Mouse (Mus musculus) embryonic stem cell, embryonic (primary cell): ENCODE data around the gene Mettl26.

Experiments used
- CTCF ChIA-PET, 4 experiments: fragments of 300-600 bp in 2 of 4; fragments of 350-600 bp in 2 of 4; sonication (Branson Sonifier 250); formaldehyde crosslinking; loops; one replicate each; lab custom pipeline; 2022; ENCODE audit warnings: inconsistent platforms in 2 of 4; lab: Charles Lee
- POLR2A ChIA-PET, 4 experiments: fragments of 300-600 bp in 2 of 4; fragments of 350-600 bp in 2 of 4; sonication (Branson Sonifier 250); formaldehyde crosslinking; loops; one replicate each; lab custom pipeline; 2022; ENCODE audit warnings: antibody characterized with exemption in 4 of 4, inconsistent platforms in 1 of 4; lab: Charles Lee

Mettl26 gene

DNA sequence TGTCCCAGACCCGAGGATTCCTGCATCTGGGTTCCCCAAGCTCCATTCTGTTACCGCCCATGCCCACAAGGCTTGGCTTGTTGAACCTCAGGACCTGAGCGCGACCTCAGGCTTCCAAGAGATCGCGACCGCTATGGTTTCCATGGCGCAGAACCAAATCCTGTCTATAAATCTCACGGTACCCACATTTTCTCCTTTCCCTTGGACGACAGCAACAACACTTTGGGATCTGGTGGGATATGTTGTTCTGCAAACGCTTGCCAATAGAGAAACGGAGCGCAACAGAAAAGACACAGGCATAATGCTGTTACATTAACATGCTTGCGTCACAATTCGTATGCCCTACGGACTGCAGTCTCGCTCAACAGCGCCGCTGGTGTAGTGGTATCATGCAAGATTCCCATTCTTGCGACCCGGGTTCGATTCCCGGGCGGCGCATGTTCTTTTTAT, at the start of gene Mettl26:
TSS of gene Mettl26 (plus strand) at position 354 of the 450 bp plus-strand sequence.
- POLR2A ChIA-PET = interaction anchor here in 3 of 4 experiments (0.7 to 2.6 kb wide), 27 partner anchors 8 to 304 kb away, joined by 3 to 18 read pairs (median 4); partner anchors contain the start of genes Stub1 (in 3 of the 3), Jmjd8 (in 2 of the 3), Sox8 (in 2 of the 3) and Wdr90 (in 2 of the 3)
- CTCF ChIA-PET = interaction anchor here in 3 of 4 experiments (0.6 to 1.9 kb wide), 8 partner anchors 9 to 1334 kb away, joined by 3 to 5 read pairs (median 4); partner anchors contain the start of gene Stub1 (in 1 of the 3)

DNA sequence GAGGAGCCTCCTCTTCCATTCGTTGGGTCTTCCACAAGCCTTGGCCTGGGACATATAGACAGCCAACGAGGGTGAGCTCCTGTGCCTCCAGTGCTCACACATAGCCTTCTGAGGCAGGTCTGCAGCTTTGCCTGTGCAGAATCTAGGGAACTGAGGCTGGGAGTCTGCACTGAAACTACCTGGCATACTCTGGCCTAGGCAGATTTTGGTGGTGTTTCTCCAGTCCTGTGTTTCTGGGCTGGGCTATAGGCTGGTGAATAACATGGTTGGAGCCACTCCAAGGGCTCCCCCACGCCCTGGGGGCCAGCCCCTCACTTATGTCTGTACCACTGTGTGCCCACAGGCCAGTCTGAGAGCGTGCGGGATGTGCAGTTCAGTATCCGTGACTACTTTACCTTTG, 49.6 kb upstream of the Mettl26 start:
- ChIA-PET POLR2A (interaction anchor here in 3 of 4 experiments (0.7 to 4.4 kb wide), 7 partner anchors 8 to 399 kb away, joined by 3 to 60 read pairs (median 4); partner anchors contain the start of genes Stub1 (in 2 of the 3), Haghl (in 1 of the 3) and Rhbdl1 (in 1 of the 3)), CTCF (no interaction called here)

DNA sequence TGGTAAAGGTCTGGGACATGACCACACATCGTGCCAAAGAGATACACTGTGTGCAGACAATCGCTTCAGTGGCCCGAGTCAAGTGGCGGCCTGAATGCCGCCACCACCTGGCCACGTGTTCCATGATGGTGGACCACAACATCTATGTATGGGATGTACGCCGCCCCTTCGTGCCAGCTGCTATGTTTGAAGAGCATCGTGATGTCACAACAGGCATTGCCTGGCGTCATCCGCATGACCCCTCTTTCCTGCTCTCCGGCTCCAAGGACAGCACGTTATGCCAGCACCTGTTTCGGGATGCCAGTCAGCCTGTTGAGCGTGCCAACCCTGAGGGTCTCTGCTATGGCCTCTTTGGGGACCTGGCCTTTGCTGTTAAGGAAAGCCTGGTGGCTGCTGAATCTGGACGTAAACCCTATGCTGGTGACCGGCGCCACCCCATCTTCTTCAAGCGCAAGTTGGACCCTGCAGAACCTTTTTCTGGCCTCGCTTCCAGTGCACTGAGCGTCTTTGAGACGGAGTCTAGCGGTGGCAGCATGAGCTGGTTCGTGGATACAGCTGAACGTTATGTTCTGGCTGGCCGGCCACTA, 48.8 kb upstream of the Mettl26 start:
- POLR2A ChIA-PET = interaction anchor here in 2 of 4 experiments (0.9 to 4.4 kb wide), 8 partner anchors 7 to 286 kb away, joined by 3 to 44 read pairs (median 4); partner anchors contain the start of genes Haghl (in 1 of the 2), Rhbdl1 (in 1 of the 2) and Stub1 (in 1 of the 2)
- CTCF ChIA-PET = no interaction called here

DNA sequence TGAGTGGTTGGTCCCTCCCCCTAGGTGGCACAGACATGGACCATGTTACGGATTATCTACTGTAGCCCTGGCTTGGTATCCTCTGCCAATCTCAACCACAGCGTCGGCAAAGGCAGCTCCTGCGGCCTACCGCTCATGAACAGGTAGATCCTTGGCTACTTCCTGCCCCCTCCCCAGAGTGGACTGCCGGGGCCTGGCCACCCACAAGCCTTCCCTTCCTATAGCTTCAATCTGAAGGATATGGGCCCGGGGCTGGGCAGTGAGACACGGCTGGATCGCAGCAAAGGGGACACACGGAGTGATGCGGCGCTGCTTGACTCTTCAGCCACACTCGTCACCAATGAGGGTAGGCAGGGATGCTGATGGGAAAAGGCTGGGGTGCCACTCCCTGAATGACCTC, 47.9 kb upstream of the Mettl26 start:
- CTCF ChIA-PET = no interaction called here
- POLR2A ChIA-PET = interaction anchor here in 2 of 4 experiments (0.6 to 9.2 kb wide), 10 partner anchors 9 to 562 kb away, joined by 3 to 92 read pairs (median 3); partner anchors contain the start of genes Capn15 (in 1 of the 2), Rhbdl1 (in 1 of the 2) and Wfikkn1 (in 1 of the 2)

DNA sequence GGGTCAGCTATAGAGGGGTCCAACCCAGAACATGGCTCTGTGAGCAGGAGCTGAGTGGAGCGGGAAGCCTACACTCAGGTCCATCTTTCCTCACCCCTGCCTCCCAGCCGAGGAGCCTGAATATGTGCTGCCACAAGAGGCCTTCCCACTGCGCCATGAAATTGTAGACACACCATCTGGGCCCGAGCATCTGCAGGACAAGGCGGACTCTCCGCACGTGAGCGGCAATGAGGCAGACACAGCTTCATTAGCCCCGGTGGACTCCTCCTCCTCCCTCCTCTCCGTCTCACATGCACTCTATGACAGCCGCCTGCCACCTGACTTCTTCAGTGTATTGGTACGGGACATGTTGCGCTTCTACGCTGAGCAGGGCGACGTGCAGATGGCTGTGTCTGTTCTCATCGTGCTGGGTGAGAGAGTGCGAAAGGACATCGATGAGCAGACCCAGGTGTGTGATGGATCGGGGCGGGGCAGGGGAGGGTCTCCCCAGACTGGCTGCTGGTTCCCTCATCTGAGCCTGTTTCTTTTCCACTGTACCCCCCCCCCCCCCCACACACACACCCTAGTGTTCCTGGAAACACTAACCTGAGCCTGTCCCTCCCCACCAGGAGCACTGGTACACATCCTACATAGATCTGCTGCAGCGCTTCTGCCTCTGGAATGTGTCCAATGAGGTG, 47.2 kb upstream of the Mettl26 start:
- POLR2A ChIA-PET = interaction anchor here (0.6 to 9.2 kb wide), 28 partner anchors 8 to 1411 kb away, joined by 3 to 114 read pairs (median 4); partner anchors contain the start of genes Rhbdl1 (in 3 of the 4), Rpusd1 (in 2 of the 4), Capn15 (in 1 of the 4) and Chtf18 (in 1 of the 4)
- CTCF ChIA-PET = interaction anchor here in 2 of 4 experiments (0.6 kb wide), 3 partner anchors 28 to 296 kb away, joined by 3 to 6 read pairs (median 3); partner anchors contain the start of gene Mrpl28 (in 1 of the 2)

DNA sequence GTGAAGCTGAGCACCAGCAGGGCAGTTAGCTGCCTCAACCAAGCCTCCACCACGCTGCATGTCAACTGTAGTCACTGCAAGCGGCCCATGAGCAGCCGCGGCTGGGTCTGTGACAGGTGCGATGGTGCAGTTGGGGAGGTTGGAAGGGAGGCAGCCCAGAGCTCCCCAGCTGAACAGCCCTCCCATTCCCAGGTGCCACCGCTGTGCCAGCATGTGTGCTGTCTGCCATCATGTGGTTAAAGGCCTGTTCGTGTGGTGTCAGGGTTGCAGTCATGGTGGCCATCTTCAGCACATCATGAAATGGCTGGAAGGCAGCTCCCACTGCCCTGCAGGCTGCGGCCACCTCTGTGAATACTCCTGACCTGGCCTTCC, 46.7 kb upstream of the Mettl26 start:
- CTCF ChIA-PET = interaction anchor here in 3 of 4 experiments (0.6 to 1.5 kb wide), 7 partner anchors 16 to 295 kb away, joined by 3 to 6 read pairs (median 3); partner anchors contain the start of genes Chtf18 (in 1 of the 3), Mrpl28 (in 1 of the 3), Narfl (in 1 of the 3) and Rhot2 (in 1 of the 3)
- POLR2A ChIA-PET = interaction anchor here (0.6 to 9.2 kb wide), 34 partner anchors 9 to 1412 kb away, joined by 3 to 114 read pairs (median 5); partner anchors contain the start of genes Rhbdl1 (in 3 of the 4), Gng13 (in 2 of the 4), Haghl (in 2 of the 4) and Rhot2 (in 2 of the 4)

DNA sequence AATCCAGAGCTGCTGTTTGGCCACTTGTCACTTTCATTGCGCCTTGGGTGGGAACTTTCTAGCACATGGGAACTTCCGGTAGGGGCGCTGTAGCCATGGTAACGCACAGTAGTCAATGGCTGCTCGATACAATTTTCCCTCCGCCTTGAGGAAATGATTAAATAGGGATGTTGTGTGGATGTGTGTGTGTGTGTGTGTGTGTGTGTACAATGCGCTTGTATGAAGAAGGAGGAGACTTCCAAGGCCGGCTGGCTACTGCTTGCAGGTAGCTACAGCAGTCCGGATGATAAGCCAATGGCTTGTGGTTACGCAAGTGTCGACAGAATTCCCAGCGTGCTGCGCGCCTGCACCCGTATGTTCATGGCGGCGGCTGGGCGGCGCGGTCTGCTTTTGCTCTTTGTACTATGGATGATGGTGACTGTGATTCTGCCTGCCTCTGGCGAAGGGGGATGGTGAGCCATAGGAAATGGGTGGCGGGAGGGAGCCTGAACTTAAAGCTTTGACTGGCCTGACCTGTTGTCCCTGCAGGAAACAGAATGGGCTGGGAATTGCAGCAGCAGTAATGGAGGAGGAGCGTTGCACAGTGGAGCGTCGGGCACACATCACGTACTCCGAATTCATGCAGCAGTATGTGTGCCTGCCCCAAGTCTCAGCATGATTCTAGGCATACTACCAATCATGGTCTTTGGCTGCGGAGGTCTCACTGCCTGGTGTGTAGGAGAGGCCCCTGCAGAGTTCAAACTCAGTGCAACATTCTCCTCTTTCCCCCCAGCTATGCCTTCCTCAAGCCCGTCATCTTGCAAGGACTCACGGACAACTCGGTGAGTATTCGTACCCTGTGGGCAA, 45.9 kb upstream of the Mettl26 start, which contains the start of gene Jmjd8:
TSS of gene Jmjd8 (plus strand) at position 156 of the 846 bp plus-strand sequence.
- CTCF ChIA-PET = interaction anchor here in 3 of 4 experiments (0.6 to 1.5 kb wide), 6 partner anchors 16 to 272 kb away, joined by 3 to 6 read pairs (median 4); partner anchors contain the start of genes Chtf18 (in 1 of the 3), Narfl (in 1 of the 3), Rhot2 (in 1 of the 3) and Rpusd1 (in 1 of the 3)
- POLR2A ChIA-PET = interaction anchor here (0.6 to 9.2 kb wide), 42 partner anchors 8 to 1412 kb away, joined by 3 to 114 read pairs (median 5); partner anchors contain the start of genes Rhbdl1 (in 3 of the 4), Rpusd1 (in 3 of the 4), Chtf18 (in 2 of the 4) and Gm20683 (in 2 of the 4)

DNA sequence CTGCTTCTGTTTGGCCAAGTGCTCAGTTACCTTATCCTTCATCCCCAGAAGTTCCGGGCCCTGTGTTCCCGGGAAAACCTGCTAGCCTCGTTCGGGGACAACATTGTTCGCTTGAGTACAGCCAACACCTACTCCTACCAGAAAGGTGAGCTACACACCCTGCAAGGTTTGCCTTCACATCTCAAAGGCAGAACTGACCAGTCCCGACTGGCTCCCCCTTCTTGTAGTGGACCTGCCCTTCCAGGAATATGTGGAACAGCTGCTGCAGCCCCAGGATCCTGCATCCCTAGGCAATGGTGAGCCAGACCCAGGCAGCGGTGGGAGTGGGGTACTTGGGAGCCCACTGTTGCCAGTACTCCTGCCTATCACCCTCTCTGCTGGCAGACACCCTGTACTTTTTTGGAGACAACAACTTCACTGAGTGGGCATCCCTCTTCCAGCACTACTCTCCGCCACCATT, 45.3 kb upstream of the Mettl26 start:
- ChIA-PET CTCF (interaction anchor here in 1 of 4 experiments (1.5 kb wide), 1 partner anchor 15 kb away, joined by 4 read pairs; the partner anchor contains the start of gene Rhot2), POLR2A (interaction anchor here in 3 of 4 experiments (0.6 to 9.2 kb wide), 21 partner anchors 7 to 730 kb away, joined by 3 to 114 read pairs (median 5); partner anchors contain the start of genes Gm20683 (in 2 of the 3), Haghl (in 2 of the 3), Rhot2 (in 2 of the 3) and Capn15 (in 1 of the 3))

DNA sequence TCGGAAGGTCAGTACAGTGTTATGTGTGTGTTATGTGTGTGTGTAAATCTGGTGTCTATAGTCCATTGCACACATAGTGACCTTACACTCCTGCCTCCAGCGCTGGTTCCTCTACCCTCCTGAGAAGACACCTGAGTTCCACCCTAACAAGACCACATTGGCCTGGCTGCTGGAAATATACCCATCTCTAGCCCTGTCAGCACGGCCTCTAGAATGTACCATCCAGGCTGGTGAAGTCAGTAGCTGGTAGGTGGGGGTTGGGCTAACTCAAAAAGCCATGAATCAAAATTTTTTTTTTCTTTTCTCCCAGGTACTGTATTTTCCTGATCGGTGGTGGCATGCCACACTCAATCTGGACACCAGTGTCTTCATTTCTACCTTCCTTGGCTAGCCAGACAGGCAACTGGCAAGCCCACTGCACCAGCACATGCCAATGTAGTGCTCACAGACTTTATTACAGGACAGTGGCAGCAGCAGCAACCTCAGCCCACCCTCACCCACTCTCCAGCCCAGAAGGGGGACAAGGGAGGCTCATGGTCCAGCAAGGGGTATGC, 44.6 kb upstream of the Mettl26 start:
- ChIA-PET CTCF (interaction anchor here in 1 of 4 experiments (1.2 kb wide), 1 partner anchor 179 kb away, joined by 4 read pairs; no protein-coding TSS in a partner anchor), POLR2A (interaction anchor here in 3 of 4 experiments (0.6 to 9.2 kb wide), 15 partner anchors 11 to 103 kb away, joined by 3 to 114 read pairs (median 7); partner anchors contain the start of genes Gm20683 (in 2 of the 3), Rhot2 (in 2 of the 3), Chtf18 (in 1 of the 3) and Haghl (in 1 of the 3))

DNA sequence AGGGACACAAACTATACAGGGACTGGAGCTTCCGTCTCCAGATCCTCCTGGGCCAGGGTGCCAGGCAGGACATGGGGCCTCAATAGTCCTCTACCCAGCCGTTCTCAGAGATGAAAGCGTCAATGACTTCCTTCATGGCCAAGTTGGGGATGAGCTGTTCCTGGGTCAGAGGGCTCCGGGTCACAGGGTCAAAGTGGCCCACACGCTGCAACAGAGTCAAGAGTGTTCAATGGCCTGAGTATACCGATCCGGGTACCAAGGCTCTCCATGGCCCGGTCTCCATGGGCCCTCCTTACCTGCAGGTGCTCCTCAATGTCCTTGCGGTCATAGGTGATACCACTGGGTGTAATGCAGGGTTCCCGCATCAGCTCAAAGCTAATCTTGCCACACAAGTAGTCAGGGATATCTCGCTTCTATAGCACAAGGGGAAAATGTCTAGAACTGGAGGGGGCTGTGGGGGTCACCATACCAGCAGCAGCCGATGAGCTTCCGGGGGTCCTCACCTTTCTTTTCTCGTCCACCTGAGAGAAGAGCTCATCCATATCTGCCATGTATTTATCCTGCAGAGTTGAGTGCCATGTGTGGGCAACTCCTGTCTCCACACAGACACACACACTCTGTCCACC, 44.0 kb upstream of the Mettl26 start:
- ChIA-PET CTCF (interaction anchor here in 1 of 4 experiments (1.2 kb wide), 1 partner anchor 179 kb away, joined by 4 read pairs; no protein-coding TSS in a partner anchor), POLR2A (interaction anchor here (0.5 to 9.2 kb wide), 15 partner anchors 7 to 1108 kb away, joined by 3 to 114 read pairs (median 22); partner anchors contain the start of genes Gm20683 (in 3 of the 4), Rhot2 (in 2 of the 4), AC134908.4 (in 1 of the 4) and Chtf18 (in 1 of the 4))

DNA sequence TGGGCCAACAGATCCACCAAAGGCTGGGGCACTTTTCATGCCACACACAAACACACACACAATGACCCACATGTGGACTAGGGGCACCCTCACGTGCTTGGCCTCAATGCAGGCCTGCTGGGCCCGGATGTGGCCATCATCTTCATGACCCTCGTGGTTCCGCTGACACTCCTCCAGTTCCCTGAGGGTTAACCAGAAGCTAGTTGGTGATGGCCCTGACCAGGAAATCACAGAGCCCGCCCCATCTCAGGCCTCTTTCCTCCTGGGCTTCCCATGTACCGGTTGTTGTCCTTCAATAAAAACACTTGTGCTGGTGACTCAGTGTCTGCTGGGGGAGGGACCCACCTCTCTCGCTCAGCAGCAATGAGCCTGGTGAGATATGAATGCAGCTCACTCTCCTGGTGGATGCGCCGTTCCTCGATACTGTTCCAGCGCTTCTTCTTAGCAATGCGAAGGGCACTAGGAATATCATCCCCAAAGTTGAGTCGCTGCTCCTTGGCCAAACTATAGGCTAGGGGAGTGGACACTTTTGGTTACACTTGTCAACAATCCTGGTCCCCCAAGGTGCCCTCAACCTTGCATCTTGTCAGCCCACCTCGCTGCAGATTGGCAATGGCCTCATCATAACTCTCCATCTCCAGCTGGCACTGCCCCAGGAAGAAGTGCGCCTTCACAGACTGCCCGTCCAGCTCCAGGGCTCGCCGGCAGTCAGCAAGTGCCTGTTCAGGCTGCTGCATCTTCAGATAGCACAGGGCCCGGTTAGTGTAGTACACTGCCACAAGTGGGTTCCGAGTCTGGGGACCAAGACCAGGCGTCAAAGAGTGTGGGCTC, 43.2 kb upstream of the Mettl26 start:
- CTCF ChIA-PET = interaction anchor here (0.6 to 2.1 kb wide), 10 partner anchors 8 to 437 kb away, joined by 3 to 11 read pairs (median 5); partner anchors contain the start of genes Chtf18 (in 1 of the 4), Narfl (in 1 of the 4), Rpusd1 (in 1 of the 4) and Wdr24 (in 1 of the 4)
- POLR2A ChIA-PET = interaction anchor here (0.5 to 9.2 kb wide), 55 partner anchors 8 to 1304 kb away, joined by 3 to 114 read pairs (median 8); partner anchors contain the start of genes Gm20683 (in 3 of the 4), Wdr24 (in 3 of the 4), Chtf18 (in 2 of the 4) and Fbxl16 (in 2 of the 4)

DNA sequence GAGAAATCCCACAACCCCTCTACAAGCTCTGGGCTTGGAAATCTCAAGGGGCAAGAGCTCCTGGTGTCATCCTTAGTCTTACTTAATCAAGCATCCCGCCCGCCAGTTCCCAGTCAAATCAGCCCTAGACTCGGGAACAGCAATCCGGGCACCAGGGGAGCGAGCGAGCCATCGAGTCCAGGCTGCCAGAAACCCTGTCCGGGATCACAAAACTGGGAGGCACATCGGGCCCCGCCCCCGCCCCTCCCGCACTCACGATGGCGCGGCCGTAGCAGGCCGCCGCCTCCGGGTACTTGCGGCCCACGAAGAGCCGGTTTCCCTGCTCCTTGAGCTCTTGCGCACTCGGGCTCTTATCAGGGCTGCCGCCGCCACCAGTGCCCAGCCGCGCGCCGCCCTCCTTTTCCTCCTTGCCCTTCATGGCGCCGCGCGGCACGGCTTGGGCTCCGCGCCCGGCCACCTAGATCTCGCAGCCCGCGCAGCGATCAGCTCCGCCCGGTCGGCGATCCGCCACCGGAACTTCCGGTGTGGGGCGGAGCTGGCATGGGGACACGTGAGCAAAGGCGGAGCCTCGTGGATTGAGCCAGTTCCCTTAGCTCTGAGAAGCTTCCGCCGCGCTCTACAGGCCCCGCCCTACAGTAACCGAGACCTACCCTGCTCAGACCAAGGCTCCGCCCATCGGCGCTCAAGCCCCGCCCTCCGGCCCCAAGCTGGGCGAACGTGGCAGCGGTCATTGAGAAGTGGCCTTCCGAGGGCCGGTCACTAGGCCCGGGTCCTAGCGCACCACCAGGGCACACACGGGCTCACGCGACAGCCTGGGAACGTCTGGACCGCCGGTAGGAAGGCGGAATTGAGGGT, 42.2 kb upstream of the Mettl26 start:
- ChIA-PET POLR2A (interaction anchor here (0.5 to 9.2 kb wide), 142 partner anchors 9 to 1354 kb away, joined by 3 to 114 read pairs (median 5); partner anchors contain the start of genes Chtf18 (in 4 of the 4), Rpusd1 (in 4 of the 4), Gm20683 (in 3 of the 4) and Mcrip2 (in 3 of the 4)), CTCF (interaction anchor here (0.6 to 2.1 kb wide), 27 partner anchors 9 to 885 kb away, joined by 3 to 11 read pairs (median 4); partner anchors contain the start of genes Rhot2 (in 3 of the 4), Wdr24 (in 2 of the 4), Chtf18 (in 1 of the 4) and Fam234a (in 1 of the 4))

DNA sequence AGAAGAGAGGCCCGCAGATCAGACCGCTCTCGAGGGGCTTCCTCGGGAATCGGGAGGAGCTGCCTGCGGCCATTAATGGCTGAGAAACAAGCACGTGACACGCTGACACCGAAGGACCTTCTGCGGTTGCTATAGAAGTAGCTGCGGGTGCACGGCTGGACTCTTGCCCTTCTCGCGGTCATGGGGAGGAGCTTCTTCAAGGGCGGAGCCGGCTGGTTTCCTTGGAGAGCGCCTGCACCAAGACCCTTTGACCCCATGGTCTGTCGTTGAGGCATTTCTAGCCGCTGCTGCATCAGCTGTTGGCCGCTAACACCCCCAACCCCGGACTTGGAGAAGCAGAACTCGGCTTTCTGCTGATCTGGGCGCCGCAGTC, 41.6 kb upstream of the Mettl26 start, which contains the start of gene Stub1:
TSS of gene Stub1 (minus strand) at position 114 of the 373 bp plus-strand sequence.
- ChIA-PET POLR2A (interaction anchor here (0.5 to 9.2 kb wide), 128 partner anchors 8 to 1354 kb away, joined by 3 to 114 read pairs (median 5); partner anchors contain the start of genes Chtf18 (in 4 of the 4), Rpusd1 (in 4 of the 4), Gm20683 (in 3 of the 4) and Mcrip2 (in 3 of the 4)), CTCF (interaction anchor here (0.6 to 2.1 kb wide), 24 partner anchors 9 to 410 kb away, joined by 3 to 11 read pairs (median 4); partner anchors contain the start of genes Rhot2 (in 3 of the 4), Wdr24 (in 2 of the 4), Chtf18 (in 1 of the 4) and Fam234a (in 1 of the 4))
